Mouse (Mus musculus): ENCODE data around the gene Mypop. TPM values are rescaled to one million over a fixed set of nuclear protein-coding genes. Genes with fewer than 3 reads are reported as not detected.

The Mypop gene
- polyA plus RNA-seq, 1 experiment from 2014 or later, result 4.2 TPM

- WGBS, result 83% methylated on average over 34 of the region's 34 CpGs
- H3K27me3 ChIP-seq, result no peaks in the 10 kb centered on the region
- peaks cover 27% of the 10 kb centered on the region for H3K36me3 ChIP-seq
- H3K4me1 ChIP-seq (replicated peaks), result peaks cover 46% of the 10 kb centered on the region
- H3K9me3 ChIP-seq, result no peaks in the 10 kb centered on the region
- peak overlapping the region; percentile 100 for H3K4me2 ChIP-seq (replicated peaks)
- peak overlapping the region; percentile 98 for H3K9ac ChIP-seq (replicated peaks)
- H3K4me3 ChIP-seq (replicated peaks), result peak overlapping the region; percentile 94
- ATAC-seq, result no peak
- no peak overlapping the region for H3K27ac ChIP-seq
Measured at GRCm38 (mm10) chr7:19005417-19006121, 14.5 kb downstream of the Mypop start.

GRCm38 (mm10) chr7:19006476-19006875 lies 15.4 kb downstream of the Mypop start:
- peak overlapping the region; percentile 100 for H3K4me2 ChIP-seq (replicated peaks)
- H3K36me3 ChIP-seq, result peaks cover 21% of the 10 kb centered on the region
- no peak overlapping the region for H3K27ac ChIP-seq
- ATAC-seq, result no peak
- no peaks in the 10 kb centered on the region for H3K9me3 ChIP-seq
- H3K4me3 ChIP-seq (replicated peaks), result peak overlapping the region; percentile 94; the same call in 1 of the 2 replicates
- no peaks in the 10 kb centered on the region for H3K27me3 ChIP-seq
- WGBS, result 6% methylated on average over 12 of the region's 12 CpGs
- peaks cover 46% of the 10 kb centered on the region for H3K4me1 ChIP-seq (replicated peaks)
- no peak overlapping the region for H3K9ac ChIP-seq (replicated peaks)

GRCm38 (mm10) chr7:19007026-19007977 lies 16.3 kb downstream of the Mypop start:
- ATAC-seq, result no peak
- H3K4me2 ChIP-seq (replicated peaks), result 0 out of 2 replicates have a peak overlapping the region, but pooled peaks have one; percentile 100
- no peaks in the 10 kb centered on the region for H3K9me3 ChIP-seq
- peaks cover 51% of the 10 kb centered on the region for H3K4me1 ChIP-seq (replicated peaks)
- H3K9ac ChIP-seq (replicated peaks), result no peak overlapping the region
- no peak overlapping the region for H3K27ac ChIP-seq
- H3K27me3 ChIP-seq, result no peaks in the 10 kb centered on the region
- peaks cover 21% of the 10 kb centered on the region for H3K36me3 ChIP-seq
- 80% methylated on average over 13 of the region's 13 CpGs for WGBS
- H3K4me3 ChIP-seq (replicated peaks), result no peak overlapping the region

- H3K36me3 ChIP-seq, result peaks cover 15% of the 10 kb centered on the region
- H3K9me3 ChIP-seq, result no peaks in the 10 kb centered on the region
- ATAC-seq, result no peak
- H3K4me3 ChIP-seq (replicated peaks), result no peak overlapping the region
- no peak overlapping the region for H3K9ac ChIP-seq (replicated peaks)
- no peaks in the 10 kb centered on the region for H3K27me3 ChIP-seq
- H3K4me1 ChIP-seq (replicated peaks), result peaks cover 34% of the 10 kb centered on the region
- WGBS, result 81% methylated on average over 7 of the region's 7 CpGs
- no peak overlapping the region for H3K27ac ChIP-seq
- no peak overlapping the region for H3K4me2 ChIP-seq (replicated peaks)
Measured at GRCm38 (mm10) chr7:19010581-19010980, 19.5 kb downstream of the Mypop start.

- Histone ChIP-seq H3K27ac (no peak overlapping the region), H3K36me3 (peaks cover 3% of the 10 kb centered on the region), H3K4me2 (replicated peaks) (peak overlapping the region; percentile 52), H3K9me3 (no peaks in the 10 kb centered on the region), H3K4me1 (replicated peaks) (peaks cover 20% of the 10 kb centered on the region), H3K27me3 (no peaks in the 10 kb centered on the region), H3K9ac (replicated peaks) (peak overlapping the region; percentile 58), H3K4me3 (replicated peaks) (peak overlapping the region; percentile 28)
- WGBS, result 4% methylated on average over 27 of the region's 31 CpGs
- 0 out of 2 replicates have a peak, but pooled peaks have one; percentile 19 for ATAC-seq
Measured at GRCm38 (mm10) chr7:19012025-19012621, 21.1 kb downstream of the Mypop start.

- Histone ChIP-seq H3K27ac (no peak overlapping the region), H3K4me2 (replicated peaks) (no peak overlapping the region), H3K4me1 (replicated peaks) (peaks cover 13% of the 10 kb centered on the region), H3K9me3 (no peaks in the 10 kb centered on the region), H3K9ac (replicated peaks) (no peak overlapping the region), H3K36me3 (no peaks in the 10 kb centered on the region), H3K27me3 (no peaks in the 10 kb centered on the region), H3K4me3 (replicated peaks) (no peak overlapping the region)
- no peak for ATAC-seq
- WGBS, result 55% methylated on average over 2 of the region's 2 CpGs
Measured at GRCm38 (mm10) chr7:19012882-19013281, 21.8 kb downstream of the Mypop start.

- ATAC-seq, result no peak
Measured at GRCm38 (mm10) chr7:19014452-19014851, 23.4 kb downstream of the Mypop start.

GRCm38 (mm10) chr7:19016042-19016441 lies 25.0 kb downstream of the Mypop start:
- H3K9me3 ChIP-seq, result no peaks in the 10 kb centered on the region
- no peak overlapping the region for H3K4me3 ChIP-seq (replicated peaks)
- no peaks in the 10 kb centered on the region for H3K36me3 ChIP-seq
- H3K27me3 ChIP-seq, result peaks cover 12% of the 10 kb centered on the region
- H3K27ac ChIP-seq, result no peak overlapping the region
- peaks cover 11% of the 10 kb centered on the region for H3K4me1 ChIP-seq (replicated peaks)
- no peak overlapping the region for H3K9ac ChIP-seq (replicated peaks)
- no peak for ATAC-seq
- H3K4me2 ChIP-seq (replicated peaks), result no peak overlapping the region
- WGBS, result 89% methylated on average over 4 of the region's 4 CpGs

More at GRCm38 (mm10) chr7:19014452-19014851, 23.4 kb downstream of the Mypop start:
- no peaks in the 10 kb centered on the region for H3K36me3 ChIP-seq
- H3K4me2 ChIP-seq (replicated peaks), result no peak overlapping the region
- peaks cover 11% of the 10 kb centered on the region for H3K4me1 ChIP-seq (replicated peaks)
- no peak overlapping the region for H3K9ac ChIP-seq (replicated peaks)
- H3K27me3 ChIP-seq, result no peaks in the 10 kb centered on the region
- no peaks in the 10 kb centered on the region for H3K9me3 ChIP-seq
- H3K4me3 ChIP-seq (replicated peaks), result no peak overlapping the region
- 60% methylated on average over 15 of the region's 15 CpGs for WGBS
- no peak overlapping the region for H3K27ac ChIP-seq

- Histone ChIP-seq H3K36me3 (no peaks in the 10 kb centered on the region), H3K4me2 (replicated peaks) (no peak overlapping the region), H3K27ac (no peak overlapping the region), H3K27me3 (peaks cover 30% of the 10 kb centered on the region), H3K9ac (replicated peaks) (no peak overlapping the region), H3K9me3 (no peaks in the 10 kb centered on the region), H3K4me3 (replicated peaks) (no peak overlapping the region), H3K4me1 (replicated peaks) (no peaks in the 10 kb centered on the region)
- WGBS, result 92% methylated on average over 7 of the region's 7 CpGs
- no peak for ATAC-seq
Measured at GRCm38 (mm10) chr7:19017909-19018308, 26.9 kb downstream of the Mypop start.

- Histone ChIP-seq H3K27ac (no peak overlapping the region), H3K4me3 (replicated peaks) (no peak overlapping the region), H3K9ac (replicated peaks) (no peak overlapping the region), H3K4me2 (replicated peaks) (no peak overlapping the region), H3K27me3 (peaks cover 40% of the 10 kb centered on the region), H3K4me1 (replicated peaks) (peaks cover 14% of the 10 kb centered on the region), H3K36me3 (no peaks in the 10 kb centered on the region), H3K9me3 (no peaks in the 10 kb centered on the region)
- WGBS, result 28% methylated on average over 8 of the region's 8 CpGs
- no peak for ATAC-seq
Measured at GRCm38 (mm10) chr7:19021048-19021447, 30.0 kb downstream of the Mypop start.

GRCm38 (mm10) chr7:19022189-19022958 lies 31.3 kb downstream of the Mypop start:
- Histone ChIP-seq H3K36me3 (no peaks in the 10 kb centered on the region), H3K4me1 (replicated peaks) (peaks cover 19% of the 10 kb centered on the region), H3K9me3 (no peaks in the 10 kb centered on the region), H3K27ac (no peak overlapping the region), H3K4me3 (replicated peaks) (no peak overlapping the region), H3K9ac (replicated peaks) (no peak overlapping the region), H3K4me2 (replicated peaks) (no peak overlapping the region), H3K27me3 (peaks cover 40% of the 10 kb centered on the region)
- no peak for ATAC-seq
- WGBS, result 65% methylated on average over 18 of the region's 18 CpGs

Measured in midbrain, embryonic 13.5 days (tissue).